Mouse (Mus musculus): ENCODE data around the gene Pkmyt1. TPM values are rescaled to one million over a fixed set of nuclear protein-coding genes. Genes with fewer than 3 reads are reported as not detected.

Gene Pkmyt1
- polyA plus RNA-seq, 1 experiment from 2014 or later, result 27.2 TPM

GRCm38 (mm10) chr17:23703301-23703700, 22.8 kb upstream of the Pkmyt1 start:
- no peak overlapping the region for H3K27ac ChIP-seq (replicated peaks in 1 of 2; ENCODE audit: control insufficient read depth in 1 of 2, insufficient read depth in 1 of 2, low read depth in 2 of 2, low read length in 2 of 2)
- no peak for ATAC-seq (ENCODE audit: insufficient number of reproducible peaks, insufficient read depth, low FRiP score, low read depth)
- H3K27me3 ChIP-seq (ENCODE audit: control insufficient read depth, insufficient read depth, low read length), result peaks cover 36% of the 10 kb centered on the region
- H3K4me2 ChIP-seq (ENCODE audit: low read length), result no peak overlapping the region
- H3K4me3 ChIP-seq (ENCODE audit: control insufficient read depth in 1 of 2, insufficient read depth in 1 of 2, low read depth in 1 of 2, low read length in 2 of 2), result no peak overlapping the region
- H3K4me1 ChIP-seq (ENCODE audit: control insufficient read depth in 2 of 2, insufficient read depth in 2 of 2, low read length in 2 of 2), result peaks cover 2 to 6% of the 10 kb centered on the region in 2 experiments; a peak in 2 of 4 replicates
- H3K9me3 ChIP-seq (ENCODE audit: control insufficient read depth, low read length), result no peaks in the 10 kb centered on the region
- H3K9ac ChIP-seq (ENCODE audit: low read length), result no peak overlapping the region
- 73% methylated on average over 9 of the region's 9 CpGs for WGBS
- no peaks in the 10 kb centered on the region for H3K36me3 ChIP-seq (ENCODE audit: control insufficient read depth, insufficient read depth, low read length)

GRCm38 (mm10) chr17:23704741-23705140, 21.4 kb upstream of the Pkmyt1 start:
- Histone ChIP-seq H3K36me3 (ENCODE audit: control insufficient read depth, insufficient read depth, low read length) (no peaks in the 10 kb centered on the region), H3K27me3 (ENCODE audit: control insufficient read depth, insufficient read depth, low read length) (peaks cover 24% of the 10 kb centered on the region; the same call in 1 of the 2 replicates)
- 59% methylated on average over 7 of the region's 7 CpGs for WGBS

GRCm38 (mm10) chr17:23705525-23706104, 20.5 kb upstream of the Pkmyt1 start:
- 65% methylated on average over 7 of the region's 7 CpGs for WGBS
- H3K9me3 ChIP-seq (ENCODE audit: control insufficient read depth, low read length), result no peaks in the 10 kb centered on the region
- H3K36me3 ChIP-seq (ENCODE audit: control insufficient read depth, insufficient read depth, low read length), result no peaks in the 10 kb centered on the region
- ATAC-seq (ENCODE audit: insufficient number of reproducible peaks, insufficient read depth, low FRiP score, low read depth), result no peak
- no peak overlapping the region for H3K4me3 ChIP-seq (ENCODE audit: control insufficient read depth in 1 of 2, insufficient read depth in 1 of 2, low read depth in 1 of 2, low read length in 2 of 2)
- H3K9ac ChIP-seq (ENCODE audit: low read length), result no peak overlapping the region
- H3K4me1 ChIP-seq (ENCODE audit: control insufficient read depth in 2 of 2, insufficient read depth in 2 of 2, low read length in 2 of 2), result no peaks in the 10 kb centered on the region
- H3K27ac ChIP-seq (replicated peaks in 1 of 2; ENCODE audit: control insufficient read depth in 1 of 2, insufficient read depth in 1 of 2, low read depth in 2 of 2, low read length in 2 of 2), result no peak overlapping the region
- no peak overlapping the region for H3K4me2 ChIP-seq (ENCODE audit: low read length)
- H3K27me3 ChIP-seq (ENCODE audit: control insufficient read depth, insufficient read depth, low read length), result peaks cover 23% of the 10 kb centered on the region; the same call in 1 of the 2 replicates

More at GRCm38 (mm10) chr17:23704741-23705140, 21.4 kb upstream of the Pkmyt1 start:
- Histone ChIP-seq H3K4me3 (ENCODE audit: control insufficient read depth in 1 of 2, insufficient read depth in 1 of 2, low read depth in 1 of 2, low read length in 2 of 2) (no peak overlapping the region), H3K27ac (replicated peaks in 1 of 2; ENCODE audit: control insufficient read depth in 1 of 2, insufficient read depth in 1 of 2, low read depth in 2 of 2, low read length in 2 of 2) (no peak overlapping the region), H3K9me3 (ENCODE audit: control insufficient read depth, low read length) (no peaks in the 10 kb centered on the region), H3K9ac (ENCODE audit: low read length) (no peak overlapping the region), H3K4me2 (ENCODE audit: low read length) (no peak overlapping the region), H3K4me1 (ENCODE audit: control insufficient read depth in 2 of 2, insufficient read depth in 2 of 2, low read length in 2 of 2) (no peaks in the 10 kb centered on the region; a peak in 1 of 4 replicates)
- ATAC-seq (ENCODE audit: insufficient number of reproducible peaks, insufficient read depth, low FRiP score, low read depth), result no peak

DNA sequence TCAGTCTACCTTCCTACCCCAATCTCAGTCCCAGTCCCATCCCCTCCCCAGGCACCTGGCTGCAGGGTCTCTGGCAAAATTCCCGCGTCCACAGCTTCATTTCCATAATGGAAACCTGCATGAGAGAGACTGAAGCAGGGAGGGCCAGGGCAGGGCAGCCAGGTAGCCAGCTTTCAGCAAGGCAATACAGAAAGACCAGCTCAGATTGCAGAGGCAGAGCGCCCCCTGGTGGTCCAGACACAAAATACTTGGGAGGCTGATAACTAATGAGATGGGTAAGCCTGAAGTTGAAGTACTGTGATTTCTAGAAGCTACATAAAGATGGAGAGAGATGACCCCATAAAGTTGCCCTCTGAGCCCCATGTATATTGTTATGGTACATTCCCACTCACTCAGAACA, 19.9 kb upstream of the Pkmyt1 start:
- H3K9me3 ChIP-seq (ENCODE audit: control insufficient read depth, low read length), result no peaks in the 10 kb centered on the region
- H3K4me3 ChIP-seq (ENCODE audit: control insufficient read depth in 1 of 2, insufficient read depth in 1 of 2, low read depth in 1 of 2, low read length in 2 of 2), result no peak overlapping the region
- no peak for ATAC-seq (ENCODE audit: insufficient number of reproducible peaks, insufficient read depth, low FRiP score, low read depth)
- 0% methylated on average over 3 of the region's 3 CpGs for WGBS
- no peak overlapping the region for H3K27ac ChIP-seq (replicated peaks in 1 of 2; ENCODE audit: control insufficient read depth in 1 of 2, insufficient read depth in 1 of 2, low read depth in 2 of 2, low read length in 2 of 2)
- no peaks in the 10 kb centered on the region for H3K4me1 ChIP-seq (ENCODE audit: control insufficient read depth in 2 of 2, insufficient read depth in 2 of 2, low read length in 2 of 2)
- H3K9ac ChIP-seq (ENCODE audit: low read length), result no peak overlapping the region
- H3K4me2 ChIP-seq (ENCODE audit: low read length), result no peak overlapping the region
- H3K36me3 ChIP-seq (ENCODE audit: control insufficient read depth, insufficient read depth, low read length), result no peaks in the 10 kb centered on the region
- H3K27me3 ChIP-seq (ENCODE audit: control insufficient read depth, insufficient read depth, low read length), result peaks cover 19% of the 10 kb centered on the region; the same call in 1 of the 2 replicates

DNA sequence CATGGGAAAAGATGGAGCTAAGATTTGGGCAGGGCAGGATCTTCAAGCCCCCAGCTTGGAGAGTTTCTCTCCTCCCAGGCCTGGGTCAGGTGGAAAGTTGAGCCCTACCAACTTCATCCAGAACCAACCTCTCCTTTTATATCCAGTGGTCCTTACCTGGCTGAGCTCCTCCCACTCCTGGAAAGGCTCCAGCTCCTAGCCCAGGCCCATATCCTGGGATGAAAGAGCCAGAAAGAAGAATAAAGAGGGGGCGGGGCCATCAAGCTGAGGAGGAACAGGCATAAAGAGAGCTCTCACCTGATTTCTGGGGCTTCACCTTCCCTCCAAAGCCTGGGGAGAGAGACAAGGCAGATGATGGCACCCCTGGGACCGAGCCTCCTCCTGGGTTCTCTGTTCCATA, 9.1 kb upstream of the Pkmyt1 start:
- H3K4me1 ChIP-seq (ENCODE audit: control insufficient read depth in 2 of 2, insufficient read depth in 2 of 2, low read length in 2 of 2), result no peaks in the 10 kb centered on the region
- no peak overlapping the region for H3K27ac ChIP-seq (replicated peaks in 1 of 2; ENCODE audit: control insufficient read depth in 1 of 2, insufficient read depth in 1 of 2, low read depth in 2 of 2, low read length in 2 of 2)
- 35% methylated on average over 2 of the region's 2 CpGs for WGBS
- no peak overlapping the region for H3K4me3 ChIP-seq (ENCODE audit: control insufficient read depth in 1 of 2, insufficient read depth in 1 of 2, low read depth in 1 of 2, low read length in 2 of 2)
- H3K9me3 ChIP-seq (ENCODE audit: control insufficient read depth, low read length), result no peaks in the 10 kb centered on the region
- H3K36me3 ChIP-seq (ENCODE audit: control insufficient read depth, insufficient read depth, low read length), result no peaks in the 10 kb centered on the region
- no peaks in the 10 kb centered on the region for H3K27me3 ChIP-seq (ENCODE audit: control insufficient read depth, insufficient read depth, low read length)
- no peak for ATAC-seq (ENCODE audit: insufficient number of reproducible peaks, insufficient read depth, low FRiP score, low read depth)
- no peak overlapping the region for H3K9ac ChIP-seq (ENCODE audit: low read length)
- H3K4me2 ChIP-seq (ENCODE audit: low read length), result no peak overlapping the region

GRCm38 (mm10) chr17:23719455-23719854, 6.7 kb upstream of the Pkmyt1 start:
- Histone ChIP-seq H3K36me3 (ENCODE audit: control insufficient read depth, insufficient read depth, low read length) (no peaks in the 10 kb centered on the region), H3K27me3 (ENCODE audit: control insufficient read depth, insufficient read depth, low read length) (no peaks in the 10 kb centered on the region), H3K4me3 (ENCODE audit: control insufficient read depth in 1 of 2, insufficient read depth in 1 of 2, low read depth in 1 of 2, low read length in 2 of 2) (no peak overlapping the region), H3K9me3 (ENCODE audit: control insufficient read depth, low read length) (no peaks in the 10 kb centered on the region), H3K27ac (replicated peaks in 1 of 2; ENCODE audit: control insufficient read depth in 1 of 2, insufficient read depth in 1 of 2, low read depth in 2 of 2, low read length in 2 of 2) (no peak overlapping the region), H3K4me1 (ENCODE audit: control insufficient read depth in 2 of 2, insufficient read depth in 2 of 2, low read length in 2 of 2) (no peaks in the 10 kb centered on the region), H3K4me2 (ENCODE audit: low read length) (no peak overlapping the region), H3K9ac (ENCODE audit: low read length) (no peak overlapping the region)
- WGBS, result 43% methylated on average over 1 of the region's 1 CpGs
- ATAC-seq (ENCODE audit: insufficient number of reproducible peaks, insufficient read depth, low FRiP score, low read depth), result no peak

GRCm38 (mm10) chr17:23721886-23722285, 4.2 kb upstream of the Pkmyt1 start:
- Histone ChIP-seq H3K4me3 (ENCODE audit: control insufficient read depth in 1 of 2, insufficient read depth in 1 of 2, low read depth in 1 of 2, low read length in 2 of 2) (no peak overlapping the region), H3K27ac (replicated peaks in 1 of 2; ENCODE audit: control insufficient read depth in 1 of 2, insufficient read depth in 1 of 2, low read depth in 2 of 2, low read length in 2 of 2) (no peak overlapping the region), H3K27me3 (ENCODE audit: control insufficient read depth, insufficient read depth, low read length) (no peaks in the 10 kb centered on the region), H3K36me3 (ENCODE audit: control insufficient read depth, insufficient read depth, low read length) (no peaks in the 10 kb centered on the region), H3K4me2 (ENCODE audit: low read length) (no peak overlapping the region), H3K4me1 (ENCODE audit: control insufficient read depth in 2 of 2, insufficient read depth in 2 of 2, low read length in 2 of 2) (peaks cover 3 to 4% of the 10 kb centered on the region in 2 experiments; a peak in 2 of 4 replicates), H3K9ac (ENCODE audit: low read length) (no peak overlapping the region), H3K9me3 (ENCODE audit: control insufficient read depth, low read length) (no peaks in the 10 kb centered on the region)
- ATAC-seq (ENCODE audit: insufficient number of reproducible peaks, insufficient read depth, low FRiP score, low read depth), result no peak
- WGBS, result 85% methylated on average over 2 of the region's 2 CpGs
